Mouse (Mus musculus) testis, postnatal 10 days (tissue): ENCODE measurements around the gene Kmo.
A peak's percentile ranks its signal among the peaks of the same experiment; 100 is the strongest.

Experiments
- DNase-seq: peaks from one replicate; pipeline ENCODE4 v3.0.0; 2021; ENCODE audit warnings: low spot score

The Kmo gene

DNA sequence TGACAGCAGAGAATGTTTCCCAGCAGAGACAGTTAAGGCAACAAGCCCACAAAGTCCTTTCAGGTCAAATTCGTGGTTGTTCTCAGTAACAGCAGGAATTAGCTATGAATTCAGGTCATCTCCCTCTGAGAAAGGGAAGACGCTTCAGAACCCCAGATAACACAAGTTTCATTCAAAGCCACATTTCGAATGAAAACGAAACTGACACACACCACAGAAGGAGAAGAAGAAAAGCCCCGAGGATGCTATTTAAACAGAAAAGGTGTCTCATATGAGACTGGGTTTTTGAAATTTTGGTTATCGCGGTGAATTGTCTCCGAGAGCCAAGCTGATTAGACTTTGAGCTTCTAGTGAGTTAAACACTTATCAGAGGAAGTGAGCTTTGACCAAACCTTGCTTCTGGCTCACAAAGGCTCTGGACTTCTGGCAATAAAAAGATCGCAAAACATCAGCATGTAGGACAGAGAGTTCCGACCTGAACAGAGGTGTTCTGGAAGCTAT, 11.6 kb downstream of the Kmo start:
- DNase-seq, result no peak

DNA sequence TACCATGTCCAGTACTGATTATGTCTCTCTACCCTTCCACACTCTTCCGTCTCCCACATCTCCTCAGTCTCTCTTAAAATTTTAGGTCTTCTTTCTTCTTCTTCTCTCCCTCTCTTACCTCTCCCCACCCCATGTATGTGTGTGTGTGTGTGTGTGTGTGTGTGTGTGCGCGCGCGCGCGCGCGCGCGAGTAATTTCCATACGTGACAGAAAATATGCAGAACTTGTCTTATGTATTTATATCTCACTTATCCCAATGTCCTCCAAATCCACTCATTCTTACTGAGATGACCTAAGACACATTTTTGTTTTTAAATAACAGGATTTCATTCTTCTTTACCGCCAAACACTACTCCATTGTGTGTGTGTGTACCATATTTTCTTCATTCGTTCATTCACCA, 12.3 kb downstream of the Kmo start:
- DNase-seq, result no peak

DNA sequence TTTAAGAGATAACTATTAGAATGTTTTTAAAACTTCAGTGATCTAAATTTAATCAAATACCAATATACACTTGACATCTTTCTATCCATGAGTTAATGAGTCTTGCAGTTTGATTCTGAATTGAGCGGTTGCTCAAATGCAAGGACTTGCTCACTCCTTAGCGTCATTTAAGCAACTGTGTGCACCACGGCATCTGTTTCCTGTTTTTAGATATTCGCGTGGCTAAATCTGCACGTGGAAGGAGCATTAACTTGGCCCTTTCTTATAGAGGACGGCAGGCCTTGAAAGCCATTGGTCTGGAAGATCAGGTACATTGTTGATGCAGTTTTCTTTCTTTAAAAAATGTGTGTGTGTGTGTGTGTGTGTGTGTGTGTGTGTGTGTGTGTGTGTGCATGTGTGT, 17.5 kb downstream of the Kmo start:
- no peak for DNase-seq

DNA sequence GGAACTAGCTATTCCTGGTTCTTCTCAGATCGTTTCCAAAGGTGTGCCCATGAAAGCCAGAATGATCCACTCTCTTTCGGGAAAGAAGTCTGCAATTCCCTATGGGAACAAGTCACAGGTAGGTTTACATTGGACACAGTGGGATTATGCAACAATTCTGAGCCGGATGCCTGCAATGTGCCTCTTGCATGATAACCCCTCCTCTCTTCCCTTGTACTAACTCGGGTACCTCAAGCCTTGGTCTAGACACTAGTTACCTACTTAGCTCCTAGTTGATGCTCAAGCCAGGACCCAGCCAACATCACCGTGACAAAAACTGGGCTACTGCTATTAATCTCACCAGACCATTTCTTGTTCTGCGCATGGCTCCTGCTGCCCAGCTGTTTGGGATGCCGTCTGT, 18.9 kb downstream of the Kmo start:
- no peak for DNase-seq

DNA sequence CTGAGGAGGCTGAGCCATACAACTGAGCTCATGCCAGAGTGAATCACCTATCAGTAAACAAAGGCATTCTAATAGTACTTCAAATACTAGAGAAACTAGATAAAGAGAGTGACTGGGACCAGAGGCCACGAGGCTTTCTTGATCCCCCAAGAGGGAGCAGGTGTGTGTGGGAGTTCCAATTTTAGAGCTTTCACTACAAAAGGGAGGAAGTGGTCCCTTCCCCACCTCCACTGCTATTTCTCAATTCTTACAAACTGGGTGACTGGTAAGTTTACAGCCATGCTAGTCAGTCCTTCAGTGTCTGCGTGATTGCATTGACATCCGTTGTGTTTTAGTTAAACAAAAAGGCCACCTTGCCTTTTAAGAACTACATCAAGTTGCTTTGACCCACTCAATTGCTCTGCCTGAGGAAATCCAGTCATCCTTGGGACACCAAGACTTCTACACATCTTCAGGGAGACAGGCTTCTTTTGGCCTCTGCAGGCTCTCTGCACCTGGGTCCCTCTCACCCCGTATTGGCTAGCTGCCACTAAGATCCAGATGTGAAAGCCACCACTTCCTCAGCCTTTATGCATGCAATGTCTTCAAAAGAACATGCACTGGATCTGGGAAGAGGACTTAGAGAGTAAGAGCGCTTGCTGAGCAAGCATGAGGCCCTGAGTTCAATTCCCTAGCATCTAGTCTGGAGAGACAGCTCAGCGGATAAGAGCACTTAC, 20.4 kb downstream of the Kmo start:
- DNase-seq, result no peak

DNA sequence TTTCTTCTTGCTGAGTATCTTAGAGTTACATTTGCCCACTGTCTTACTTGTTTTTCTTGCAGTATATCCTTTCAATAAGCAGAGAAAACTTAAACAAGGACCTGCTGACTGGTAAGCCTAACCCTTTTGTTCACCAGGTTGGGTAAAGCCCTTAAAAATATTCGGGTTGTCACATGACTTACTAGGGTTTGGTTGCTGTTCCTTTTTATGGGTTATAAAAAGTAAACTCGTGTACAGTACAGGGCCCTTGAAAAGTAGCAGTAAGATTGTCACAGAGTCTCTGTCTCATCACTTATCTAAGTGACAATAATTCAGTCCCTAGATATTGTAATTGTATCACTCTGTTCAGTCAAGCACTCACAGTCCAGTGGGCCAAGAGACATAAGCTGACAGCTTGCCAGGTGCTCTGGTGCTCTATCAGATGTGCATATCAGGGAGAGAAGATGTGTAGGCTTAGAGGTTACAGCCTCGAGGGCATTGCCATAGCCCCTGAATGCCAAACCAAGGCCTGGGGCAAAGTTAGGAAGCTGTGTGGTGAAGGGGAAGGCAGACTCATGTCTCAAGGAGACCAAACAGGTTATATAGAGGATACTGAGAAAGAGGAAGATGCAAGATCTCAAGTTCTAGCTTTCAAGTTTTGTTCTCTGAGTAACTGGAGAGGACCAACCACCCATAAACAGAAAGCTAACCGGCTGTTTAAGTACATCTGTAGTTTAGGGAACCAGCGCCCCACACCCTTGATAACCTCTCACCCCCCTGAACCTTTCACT, 23.5 kb downstream of the Kmo start:
- DNase-seq, result no peak

DNA sequence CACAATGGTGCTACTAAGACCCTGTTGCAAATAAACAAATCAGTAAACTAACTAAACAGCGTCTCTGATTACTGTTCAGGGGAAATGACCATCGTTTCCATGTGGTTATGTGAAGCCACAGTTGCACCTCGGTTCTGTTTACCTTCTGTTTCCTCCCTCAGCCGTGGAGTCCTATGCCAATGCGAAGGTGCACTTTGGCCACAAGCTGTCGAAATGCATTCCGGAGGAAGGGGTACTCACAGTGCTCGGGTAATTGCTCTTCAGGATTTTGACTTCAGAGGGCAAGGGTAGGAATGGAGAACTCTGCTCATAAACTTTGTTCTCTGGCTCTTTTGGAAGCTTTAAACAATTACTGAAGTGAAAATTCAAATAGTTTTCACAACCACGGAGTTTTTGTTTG, 26.8 kb downstream of the Kmo start:
- no peak for DNase-seq

DNA sequence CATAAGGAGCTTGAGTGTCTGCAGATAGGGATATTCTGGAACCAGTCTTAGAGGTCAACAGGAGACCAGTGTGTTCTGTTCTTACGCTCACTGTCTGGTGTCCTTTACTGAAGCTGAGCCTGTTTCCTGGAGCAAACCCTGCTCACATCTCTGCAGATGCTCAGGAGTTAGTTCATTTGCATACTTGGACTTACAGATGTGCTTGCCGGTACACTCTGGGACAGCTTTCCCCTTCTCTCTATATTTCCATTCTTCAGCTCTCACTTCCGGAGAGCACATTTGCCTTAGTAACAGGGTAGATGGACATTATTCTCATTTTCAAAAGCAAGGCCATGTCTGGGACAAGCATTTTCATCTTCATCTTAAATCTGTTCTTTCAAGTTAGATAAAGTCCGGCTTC, 28.4 kb downstream of the Kmo start:
- no peak for DNase-seq

DNA sequence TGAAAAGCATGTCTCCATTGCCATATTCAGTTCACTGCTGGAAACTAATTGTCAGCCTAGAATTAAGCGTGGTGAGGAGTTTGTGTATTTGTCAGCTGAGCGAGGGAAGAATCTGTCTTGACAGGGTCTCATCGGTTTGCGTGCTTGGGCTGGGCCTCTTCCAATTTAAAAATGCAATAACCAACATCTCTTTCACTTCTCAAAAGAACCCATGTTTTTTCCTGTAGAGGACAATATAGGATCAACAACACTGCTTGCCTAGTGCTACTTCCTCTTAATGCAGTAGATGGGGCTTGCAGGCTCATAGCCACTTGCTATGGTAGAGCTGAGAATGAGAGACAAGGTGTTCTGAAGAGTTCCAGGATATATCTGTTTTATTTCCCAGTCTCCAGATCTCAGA, 39.7 kb downstream of the Kmo start:
- DNase-seq, result no peak

DNA sequence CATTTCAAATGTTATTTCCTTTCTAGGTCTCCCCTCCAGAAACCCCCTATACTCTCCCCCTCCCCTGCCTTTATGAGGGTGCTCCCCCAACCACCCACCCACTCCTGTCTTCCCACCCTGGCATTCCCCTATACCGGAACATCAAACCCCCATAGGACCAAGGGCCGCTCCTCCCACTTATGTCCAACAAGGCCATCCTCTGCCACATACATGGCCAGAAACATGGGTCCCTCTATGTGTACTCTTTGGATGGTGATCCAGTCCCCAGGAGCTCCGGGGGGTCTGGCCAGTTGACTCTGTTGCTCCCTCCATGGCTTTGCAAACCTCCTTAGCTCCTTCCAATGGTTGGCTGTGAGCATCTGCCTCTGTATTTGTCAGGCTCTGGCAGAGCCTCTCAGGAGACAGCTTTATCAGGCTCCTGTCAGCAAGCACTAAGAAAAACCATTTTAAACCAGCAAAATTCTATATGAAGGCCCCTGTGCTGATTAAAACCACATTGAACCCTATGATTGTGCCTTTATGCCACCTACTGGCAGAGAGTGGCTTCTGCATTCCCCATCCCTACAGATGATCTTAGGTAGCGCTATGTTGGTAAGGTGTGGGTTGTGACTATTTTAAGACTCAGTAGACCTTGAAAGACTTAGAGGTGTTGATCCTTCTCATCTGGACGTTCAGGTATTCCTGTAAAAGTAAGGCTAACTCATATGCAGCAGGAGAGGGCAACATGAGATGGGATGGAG, 48.7 kb downstream of the Kmo start:
- no peak for DNase-seq

DNA sequence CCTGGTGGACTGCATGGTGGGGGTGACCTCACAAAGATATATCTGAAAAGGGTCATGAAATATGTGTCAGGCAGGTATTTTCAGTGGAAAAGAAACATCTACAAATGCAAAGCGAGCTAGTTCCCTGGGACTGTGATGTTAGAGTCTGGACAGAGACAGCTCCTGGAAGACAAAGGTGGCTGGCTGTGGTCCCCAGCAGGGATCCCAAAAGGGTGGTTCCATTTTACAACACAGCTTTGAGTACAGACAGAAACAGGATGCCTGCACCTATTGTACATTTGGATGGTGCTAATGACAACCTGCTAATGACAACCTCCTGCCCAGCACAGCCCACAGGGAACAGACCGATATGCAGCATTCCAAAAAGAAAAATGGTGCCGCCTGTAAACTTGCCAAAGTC, 49.3 kb downstream of the Kmo start:
- DNase-seq, result no peak

DNA sequence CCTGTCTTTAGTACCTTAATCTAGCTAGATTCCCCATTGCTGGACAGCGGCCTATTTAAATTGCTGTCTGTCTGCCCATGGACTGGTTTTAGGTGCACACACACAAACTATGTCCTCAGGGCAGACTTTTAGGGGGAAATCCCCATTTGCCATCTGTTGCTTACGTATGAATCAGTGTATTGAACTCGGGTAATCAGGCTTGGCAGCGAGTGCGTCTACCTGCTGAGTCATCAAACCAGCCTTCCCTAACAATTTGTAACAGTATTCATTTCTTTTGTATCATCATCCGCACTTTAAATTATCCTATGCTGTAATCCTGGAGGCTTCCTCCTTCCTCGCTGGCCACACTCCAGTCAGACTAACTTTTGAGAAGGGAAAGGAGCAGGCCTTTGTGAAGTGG, 49.9 kb downstream of the Kmo start:
- no peak for DNase-seq

DNA sequence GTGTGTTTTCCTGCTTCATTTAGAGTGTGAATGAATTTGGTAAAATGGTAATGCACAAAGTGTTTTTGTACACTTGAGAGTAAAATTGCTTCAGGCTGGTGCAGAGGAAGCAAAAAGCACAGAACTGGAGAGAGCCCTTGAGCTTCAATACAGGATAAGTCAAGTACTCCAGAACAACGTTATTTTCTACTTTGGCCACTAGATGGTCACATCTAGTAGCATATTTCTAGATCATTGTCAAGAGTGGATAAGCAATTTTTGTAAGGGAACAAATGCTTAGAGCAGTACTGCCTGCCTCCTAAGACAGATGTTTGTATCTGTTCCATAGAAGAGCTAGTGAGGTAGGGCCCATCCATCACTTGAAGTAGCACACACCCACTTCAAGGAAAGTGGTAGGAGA, 51.4 kb downstream of the Kmo start:
- DNase-seq, result no peak

DNA sequence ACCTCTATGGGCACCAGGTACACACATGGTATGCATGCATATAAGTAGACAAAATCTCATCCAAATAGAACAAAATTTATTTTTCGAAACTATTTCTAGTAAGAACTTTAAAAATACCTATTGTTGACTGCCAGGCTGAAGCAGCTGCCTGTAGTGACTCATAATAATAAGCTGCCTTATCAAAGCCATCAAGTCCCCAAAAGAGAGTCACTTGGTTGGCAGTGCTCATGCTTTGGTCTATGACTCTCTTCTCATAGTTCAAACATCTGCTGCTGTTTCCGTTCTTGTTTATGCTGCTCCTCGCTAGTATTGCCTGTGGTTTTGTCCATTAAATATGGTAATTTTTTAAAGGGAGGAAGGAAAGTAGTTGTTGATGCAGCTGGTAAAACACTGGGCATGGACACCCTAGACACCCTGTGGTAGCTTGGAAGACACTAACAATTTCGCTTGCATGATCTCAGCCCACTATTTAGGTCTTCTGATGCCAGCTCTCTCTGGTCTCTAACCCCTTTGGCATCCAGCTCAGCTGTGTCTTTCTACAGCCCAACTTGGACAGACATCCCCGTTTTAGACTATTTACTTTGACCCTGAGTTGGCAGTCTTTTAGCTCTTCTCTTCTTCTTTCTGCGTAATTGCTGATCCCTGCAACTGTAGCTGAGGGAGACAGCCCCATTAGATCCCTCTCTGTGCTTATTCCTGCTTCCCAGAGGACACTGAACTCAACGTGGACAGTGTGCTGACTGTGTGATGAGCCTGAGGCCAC, 53.6 kb downstream of the Kmo start:
- DNase-seq, result no peak

DNA sequence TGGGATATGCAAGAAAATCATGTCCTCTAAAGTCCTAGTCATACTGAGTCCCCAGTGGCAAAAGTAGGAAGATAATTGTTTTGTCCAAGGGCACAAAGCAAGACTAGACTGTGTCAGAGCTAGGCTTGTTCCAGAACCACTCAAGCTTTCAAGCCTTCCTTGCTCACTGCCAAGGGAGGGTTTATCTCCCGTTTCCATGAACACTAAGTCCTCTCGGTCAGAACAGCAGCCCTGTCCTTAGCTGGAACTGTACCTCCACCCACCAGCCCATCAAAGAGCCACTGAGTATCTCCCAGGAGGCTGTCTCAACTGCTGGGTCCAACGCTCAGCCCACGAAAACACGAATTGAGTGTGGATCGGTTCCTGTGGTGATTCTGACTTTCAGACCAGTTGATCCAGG, 54.9 kb downstream of the Kmo start:
- DNase-seq, result no peak

DNA sequence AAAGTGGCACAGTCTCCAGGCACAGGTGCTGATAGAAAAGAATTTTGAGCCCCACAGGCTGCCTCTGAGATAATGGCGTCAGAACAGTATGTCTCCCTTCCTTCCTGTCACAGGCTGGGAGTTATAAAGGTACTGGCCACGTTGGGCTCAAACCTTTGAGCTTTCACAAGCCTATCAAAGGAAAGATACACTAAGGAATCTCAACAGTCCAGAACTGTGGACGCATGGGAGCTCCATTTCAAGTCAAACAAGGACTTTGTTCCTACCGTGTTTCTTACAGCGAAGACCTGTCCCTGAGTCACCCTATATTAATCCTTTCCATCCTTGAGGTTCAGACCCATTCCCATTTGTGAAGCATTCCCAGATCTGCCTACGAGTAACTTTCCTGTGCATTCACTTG, 57.3 kb downstream of the Kmo start:
- DNase-seq, result no peak

DNA sequence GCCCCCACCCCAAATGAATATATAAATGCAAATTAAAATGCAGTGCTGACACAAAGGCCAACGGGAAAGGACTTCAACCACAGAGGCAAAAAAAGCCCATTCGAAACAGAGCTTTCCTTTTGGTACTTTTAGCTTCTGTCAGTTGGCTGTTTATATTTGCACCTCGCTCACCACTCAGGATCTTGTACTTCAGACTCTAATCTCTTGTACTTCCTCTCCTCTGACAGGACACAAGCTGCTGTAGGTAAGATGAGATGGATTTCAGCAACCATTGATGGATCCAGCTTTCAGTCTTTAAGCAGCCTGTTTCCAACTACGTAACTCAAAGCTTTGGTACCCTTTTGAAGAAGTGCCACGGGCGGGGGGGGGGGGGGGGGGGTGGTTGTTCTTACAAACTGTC, 60.8 kb downstream of the Kmo start:
- no peak for DNase-seq

DNA sequence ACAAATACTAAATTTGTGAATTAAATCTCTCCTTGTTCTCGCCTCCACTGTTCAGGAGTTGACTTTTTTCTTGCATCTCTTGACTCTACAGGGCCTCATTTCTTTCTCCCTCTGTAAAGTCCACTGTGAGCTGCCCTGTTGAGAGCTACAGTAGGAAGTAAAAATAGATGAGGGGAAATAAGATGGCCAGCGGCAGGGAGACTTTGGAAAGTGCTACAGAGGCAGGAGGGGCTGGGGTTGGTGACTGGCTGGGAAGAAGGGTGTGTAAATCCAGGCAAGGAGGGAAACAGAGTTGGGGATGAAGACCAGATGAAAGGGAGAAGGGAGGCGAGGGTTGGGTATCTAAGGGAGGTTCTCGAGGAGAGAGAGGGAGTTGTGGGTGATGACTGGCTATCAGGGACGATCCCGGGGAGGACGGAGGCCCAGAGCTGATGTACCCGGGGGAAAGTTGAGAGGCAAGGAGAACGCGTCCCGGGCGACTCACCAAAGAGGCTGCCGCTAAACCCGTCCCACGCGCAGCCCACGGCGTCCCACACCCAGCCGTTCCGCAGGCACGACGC, 71.6 kb downstream of the Kmo start:
- no peak for DNase-seq

DNA sequence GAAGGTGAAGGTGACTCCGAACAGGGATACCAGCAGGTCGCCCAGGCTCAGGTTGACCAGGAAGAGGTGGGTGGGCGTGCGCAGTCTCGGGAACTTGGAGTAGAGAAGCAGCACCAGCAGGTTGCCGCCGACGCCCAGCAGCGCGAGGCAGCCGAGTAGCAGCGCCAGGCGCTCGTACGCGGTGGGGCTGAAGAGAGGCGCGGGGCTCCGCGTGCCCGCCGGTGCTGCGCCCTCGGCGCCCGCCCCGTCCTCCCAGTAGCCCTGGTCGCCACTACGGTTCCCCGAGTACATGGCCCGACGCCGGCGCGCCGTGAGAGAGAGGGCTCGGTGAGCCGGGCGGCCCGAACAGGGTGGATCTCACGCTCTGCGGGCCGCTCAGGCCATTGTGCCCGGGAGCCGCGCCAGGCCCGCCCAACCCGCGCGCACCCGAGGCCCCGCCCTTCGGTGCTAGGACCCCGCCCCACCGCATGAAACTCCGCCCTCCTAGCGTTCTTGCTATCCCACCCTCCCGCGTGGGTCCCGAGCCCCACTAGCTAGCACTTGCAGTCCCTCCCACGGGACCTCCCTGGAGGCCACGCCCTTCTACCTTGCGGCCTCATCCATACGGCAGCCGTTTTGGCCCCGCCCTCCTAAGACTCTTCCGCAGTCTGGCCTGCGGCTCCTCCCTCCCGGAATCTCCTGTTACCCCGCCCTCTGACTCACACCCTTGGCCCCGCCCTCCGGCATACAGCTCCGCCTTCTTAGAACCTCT, 72.2 kb downstream of the Kmo start, which contains the start of the genes Opn3 and Chml:
TSS of gene Opn3 (minus strand) at position 531 of the 751 bp plus-strand sequence.
TSS of gene Chml (minus strand) at position 656 of the 751 bp plus-strand sequence.
- DNase-seq, result peak; percentile 99

DNA sequence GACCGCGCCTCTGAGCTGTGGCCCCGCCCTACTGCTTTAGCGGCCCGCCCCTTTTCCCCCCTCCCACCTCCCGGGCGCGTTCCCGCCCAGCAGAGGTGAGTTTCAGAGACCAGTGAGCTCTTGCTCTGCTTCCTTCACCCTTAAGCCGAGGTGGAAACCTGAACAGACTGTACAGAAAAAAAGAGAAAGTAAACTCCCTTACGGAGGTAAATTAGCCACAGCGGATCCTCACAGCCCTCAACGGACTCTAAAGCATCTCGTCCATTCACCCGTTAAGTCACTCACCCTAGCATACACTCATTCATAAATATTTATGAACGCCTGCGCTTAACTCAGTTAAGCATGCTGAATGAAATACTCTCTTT, 72.8 kb downstream of the Kmo start:
- DNase-seq, result no peak

DNA sequence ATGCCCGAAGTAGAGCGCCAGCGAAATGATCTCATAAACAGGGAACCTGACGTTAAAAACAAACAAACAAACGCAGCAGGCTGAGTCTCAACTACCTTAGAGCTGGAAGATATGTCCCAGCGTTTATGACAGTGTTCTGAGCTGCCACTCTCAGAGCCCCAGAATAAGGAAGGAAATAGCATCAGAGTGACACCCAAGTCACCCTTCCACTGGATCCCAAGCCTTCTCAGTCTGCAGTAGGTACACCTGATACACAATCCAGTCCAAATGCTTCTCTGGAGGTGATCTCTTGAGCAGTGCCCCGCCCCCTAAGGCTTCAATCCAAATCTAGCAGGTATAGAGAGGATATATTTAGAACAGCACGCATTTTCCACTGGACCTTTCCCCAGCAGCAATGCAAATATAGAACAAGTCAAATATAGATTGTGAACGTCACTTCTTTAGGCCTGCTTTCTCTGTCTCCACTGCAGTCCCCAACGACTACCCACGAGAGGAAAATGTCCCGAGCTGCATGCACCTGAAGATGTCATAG, 73.3 kb downstream of the Kmo start:
- no peak for DNase-seq
